Mouse (Mus musculus): ENCODE measurements around the gene Krt32.

Gene Krt32

DNA sequence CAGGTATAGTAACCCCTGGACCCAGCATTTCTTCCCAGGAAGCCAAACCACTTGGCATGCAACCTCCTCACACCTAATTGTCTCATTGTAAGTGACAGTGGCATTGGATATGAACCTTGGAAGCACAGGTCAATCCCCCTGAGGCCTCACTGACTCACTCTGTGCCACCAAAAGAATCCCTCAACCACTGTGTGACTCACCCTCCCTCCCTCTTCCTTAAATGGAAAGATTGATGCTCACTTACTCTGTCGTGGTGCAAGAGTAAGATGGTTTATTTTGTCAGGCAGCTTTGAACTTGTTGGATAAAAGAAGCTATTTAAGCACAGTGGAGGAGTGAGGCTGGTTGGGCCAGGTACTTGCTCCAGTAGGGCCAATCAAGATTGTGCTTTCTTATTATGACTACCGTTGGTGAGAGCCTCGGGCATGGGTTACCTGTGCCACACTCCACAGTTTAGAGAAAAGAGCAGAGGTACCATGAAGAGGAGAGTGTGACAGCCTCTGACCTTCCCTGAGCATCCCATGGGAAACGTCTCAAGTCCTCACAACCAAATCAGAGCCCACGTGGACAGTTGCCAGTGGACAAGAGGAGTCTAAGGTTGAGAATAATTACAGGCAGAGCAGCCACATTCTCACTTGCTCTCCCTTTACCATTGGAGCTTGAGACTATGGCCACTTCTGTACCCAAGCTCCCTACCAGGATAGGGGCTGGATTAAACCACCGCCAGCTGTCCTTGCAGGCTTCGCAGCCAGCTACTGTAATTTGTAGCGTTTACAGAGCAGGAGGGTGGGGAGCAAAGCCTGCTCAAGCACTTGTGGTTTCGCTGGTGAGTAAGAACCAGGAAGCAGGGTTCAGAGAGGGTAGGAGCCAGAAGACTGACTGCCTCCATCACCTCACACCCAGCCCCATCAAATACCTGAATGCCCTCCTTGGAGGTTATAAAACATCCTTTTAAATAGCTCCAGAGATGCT is 32.1 kb downstream of the Krt32 start:
- no peak for DNase-seq (ENCODE audit: low read depth, low spot score)

DNA sequence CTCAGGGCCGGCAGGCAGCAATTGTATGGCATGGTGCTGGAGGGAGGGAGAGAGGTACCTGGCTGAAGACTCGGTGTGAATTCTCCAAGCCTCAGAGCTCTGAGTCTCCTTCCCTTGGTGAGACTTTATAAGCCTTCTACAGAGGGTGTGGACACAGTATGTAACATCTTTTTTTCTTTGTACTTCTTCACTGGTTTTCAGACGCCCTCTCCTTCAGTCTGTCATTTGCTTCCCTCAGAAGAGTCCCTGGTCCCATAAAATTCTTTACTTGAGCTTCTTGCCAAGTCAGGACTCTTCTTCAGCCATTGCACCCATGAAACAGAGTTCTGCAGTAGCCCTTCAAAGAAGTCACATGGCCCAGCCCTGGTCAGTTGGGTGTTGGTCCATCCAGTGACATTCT is 37.6 kb downstream of the Krt32 start, which contains the start of gene Krt31:
Gene Krt31 (minus strand): TSS at position 101 of the 400 bp plus-strand sequence.
- no peak for DNase-seq (ENCODE audit: low read depth, low spot score)

DNA sequence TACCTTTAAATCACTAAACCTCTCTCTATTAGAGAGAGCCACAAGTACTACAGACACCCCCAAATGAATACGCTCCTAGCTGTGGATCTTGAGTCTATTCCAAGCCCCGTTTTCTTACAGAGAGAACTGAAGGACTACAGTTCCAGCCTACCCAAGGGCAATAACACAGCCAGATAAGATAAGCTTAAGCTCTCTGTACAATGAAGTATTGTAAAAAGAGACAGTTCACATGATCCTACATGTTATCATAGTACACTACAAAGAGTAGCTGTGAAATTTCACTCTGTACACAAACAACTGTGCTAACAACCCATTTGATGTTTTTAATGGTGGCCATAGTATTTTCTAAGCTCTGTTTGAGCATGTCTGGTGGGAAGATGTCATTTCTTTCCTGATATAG is 40.8 kb downstream of the Krt32 start:
- DNase-seq (ENCODE audit: low read depth, low spot score) = no peak

DNA sequence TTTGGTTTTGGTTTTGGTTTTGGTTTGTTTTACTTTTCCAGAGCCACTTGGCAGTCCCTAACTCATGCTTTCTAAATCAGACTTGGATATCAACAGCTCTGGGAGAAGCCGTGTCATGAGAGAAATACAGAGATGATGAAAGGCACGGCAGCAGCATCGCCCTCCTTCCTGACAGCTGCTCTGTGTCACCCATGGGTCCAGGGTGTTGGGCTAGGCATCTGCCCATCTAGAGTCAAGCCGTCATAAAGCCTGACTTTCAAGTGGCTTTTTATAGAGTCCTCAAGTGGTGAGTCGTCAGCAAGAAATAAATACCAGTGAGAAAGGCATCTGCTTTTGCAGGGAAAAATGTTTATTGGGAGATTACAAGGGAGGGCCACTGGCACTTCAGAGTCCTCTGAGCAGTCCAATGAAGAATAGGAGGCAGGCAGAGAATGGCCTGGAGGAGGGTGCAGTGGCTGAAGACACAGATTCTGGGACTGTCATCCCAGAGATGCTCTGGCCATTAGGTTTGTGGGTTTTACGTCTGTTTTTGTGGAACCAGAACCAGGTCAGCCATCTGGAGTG is 41.6 kb downstream of the Krt32 start:
- DNase-seq (ENCODE audit: low read depth, low spot score) = no peak

DNA sequence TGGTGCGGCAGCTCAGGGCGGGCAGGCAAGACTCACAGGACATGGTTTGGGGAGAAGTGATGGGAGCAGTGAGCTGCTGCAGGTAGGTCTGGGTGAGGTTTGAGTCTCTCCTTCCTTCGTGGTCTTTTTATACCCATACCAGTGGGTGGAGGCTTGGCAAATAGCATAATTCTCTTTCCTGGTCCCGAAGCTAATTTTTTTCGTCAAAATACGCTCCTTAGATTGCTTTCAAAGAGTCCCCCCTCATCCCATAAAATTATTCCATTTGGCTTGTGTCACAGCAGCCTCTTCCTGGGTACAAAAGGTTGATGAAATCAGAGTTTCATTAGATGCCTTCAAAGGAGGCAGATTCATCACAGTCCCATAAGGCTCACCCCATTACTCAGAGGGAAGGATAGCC is 46.6 kb downstream of the Krt32 start, which contains the start of gene Krt34:
Gene Krt34 (minus strand): TSS at position 101 of the 400 bp plus-strand sequence.
- DNase-seq (ENCODE audit: low read depth, low spot score) = no peak

All from retina, adult 2 months (tissue).